Mouse (Mus musculus): ENCODE measurements around the gene Olfr686. TPM values are rescaled to one million over a fixed set of nuclear protein-coding genes. Genes with fewer than 3 reads are reported as not detected.

Olfr686 gene
- total RNA-seq, 1 experiment = not detected

GRCm38 (mm10) chr7:105185912-105186311 lies 21.4 kb downstream of the Olfr686 start, which contains the start of gene Olfr685:
TSS of gene Olfr685 (minus strand) at chr7:105186012.
- DNase-seq (ENCODE audit: low read depth, low spot score) = no peak
- Histone ChIP-seq H3K36me3 (ENCODE audit: control insufficient read depth, insufficient read depth, low read length, poor library complexity, severe bottlenecking) (no peaks in the 10 kb centered on the region), H3K4me3 (ENCODE audit: insufficient read depth in 1 of 2, low read depth in 1 of 2, low read length in 2 of 2, poor library complexity in 1 of 2, severe bottlenecking in 1 of 2) (no peak within 1 kb of the TSS), H3K9me3 (ENCODE audit: control insufficient read depth, insufficient read depth, low read depth, low read length) (no peaks in the 10 kb centered on the region), H3K9ac (ENCODE audit: insufficient read depth, low read depth, low read length, poor library complexity, severe bottlenecking) (no peak within 1 kb of the TSS), H3K4me1 (ENCODE audit: control insufficient read depth in 2 of 2, insufficient read depth in 2 of 2, low read length in 2 of 2, poor library complexity in 1 of 2) (no peaks in the 10 kb centered on the region), H3K27ac (ENCODE audit: insufficient read depth, low read depth, low read length, poor library complexity, severe bottlenecking) (no peak within 1 kb of the TSS)
- in situ Hi-C loops (cut with MboI; ENCODE audit: low sequenced_read_pairs in 2 of 2, unreplicated experiment in 2 of 2) = loop anchor here in 1 of 2 experiments (25.0 kb wide), 1 partner anchor 326 kb away; no protein-coding TSS in a partner anchor
- TF ChIP-seq ZC3H11A (IDR thresholded peaks at IDR 0.05; ENCODE audit: borderline replicate concordance, low read depth, low read length) = no peak
- no peak for TF ChIP-seq MAFK (IDR thresholded peaks at IDR 0.05; ENCODE audit: insufficient read depth, low read depth, low read length)
- TF ChIP-seq CHD2 (IDR thresholded peaks at IDR 0.05; ENCODE audit: low read depth, low read length) = no peak
- no peak for TF ChIP-seq HCFC1 (IDR thresholded peaks at IDR 0.05; ENCODE audit: borderline replicate concordance, insufficient read depth, low read length)
- TF ChIP-seq ZNF384 (IDR thresholded peaks at IDR 0.05; ENCODE audit: low read depth, low read length) = no peak

- Histone ChIP-seq H3K9ac (ENCODE audit: insufficient read depth, low read depth, low read length, poor library complexity, severe bottlenecking) (no peak overlapping the region), H3K4me1 (ENCODE audit: control insufficient read depth in 2 of 2, insufficient read depth in 2 of 2, low read length in 2 of 2, poor library complexity in 1 of 2) (no peaks in the 10 kb centered on the region), H3K27ac (ENCODE audit: insufficient read depth, low read depth, low read length, poor library complexity, severe bottlenecking) (no peak overlapping the region), H3K36me3 (ENCODE audit: control insufficient read depth, insufficient read depth, low read length, poor library complexity, severe bottlenecking) (no peaks in the 10 kb centered on the region), H3K4me3 (ENCODE audit: insufficient read depth in 1 of 2, low read depth in 1 of 2, low read length in 2 of 2, poor library complexity in 1 of 2, severe bottlenecking in 1 of 2) (no peak overlapping the region), H3K9me3 (ENCODE audit: control insufficient read depth, insufficient read depth, low read depth, low read length) (no peaks in the 10 kb centered on the region)
- in situ Hi-C loops (cut with MboI; ENCODE audit: low sequenced_read_pairs in 2 of 2, unreplicated experiment in 2 of 2) = no loop called here
- TF ChIP-seq ZC3H11A (IDR thresholded peaks at IDR 0.05; ENCODE audit: borderline replicate concordance, low read depth, low read length) (0 out of 2 replicates have a peak, but pooled peaks have one; percentile 50), ZNF384 (IDR thresholded peaks at IDR 0.05; ENCODE audit: low read depth, low read length) (no peak)
- peak; percentile 12 for DNase-seq (ENCODE audit: low read depth, low spot score)
These were observed 36.5 kb downstream of the Olfr686 start for GRCm38 (mm10) chr7:105170773-105171172.

GRCm38 (mm10) chr7:105163553-105163952 lies 43.7 kb downstream of the Olfr686 start, which contains the start of gene Olfr684:
TSS of gene Olfr684 (minus strand) at chr7:105163653.
- H3K27ac ChIP-seq (ENCODE audit: insufficient read depth, low read depth, low read length, poor library complexity, severe bottlenecking) = no peak within 1 kb of the TSS
- H3K4me1 ChIP-seq (ENCODE audit: control insufficient read depth in 2 of 2, insufficient read depth in 2 of 2, low read length in 2 of 2, poor library complexity in 1 of 2) = no peaks in the 10 kb centered on the region
- no peaks in the 10 kb centered on the region for H3K36me3 ChIP-seq (ENCODE audit: control insufficient read depth, insufficient read depth, low read length, poor library complexity, severe bottlenecking)
- TF ChIP-seq ZC3H11A (IDR thresholded peaks at IDR 0.05; ENCODE audit: borderline replicate concordance, low read depth, low read length) (no peak), CHD2 (IDR thresholded peaks at IDR 0.05; ENCODE audit: low read depth, low read length) (no peak), MAFK (IDR thresholded peaks at IDR 0.05; ENCODE audit: insufficient read depth, low read depth, low read length) (no peak)
- no peak within 1 kb of the TSS for H3K9ac ChIP-seq (ENCODE audit: insufficient read depth, low read depth, low read length, poor library complexity, severe bottlenecking)
- H3K4me3 ChIP-seq (ENCODE audit: insufficient read depth in 1 of 2, low read depth in 1 of 2, low read length in 2 of 2, poor library complexity in 1 of 2, severe bottlenecking in 1 of 2) = no peak within 1 kb of the TSS
- in situ Hi-C loops (cut with MboI; ENCODE audit: low sequenced_read_pairs in 2 of 2, unreplicated experiment in 2 of 2) = no loop called here
- no peaks in the 10 kb centered on the region for H3K9me3 ChIP-seq (ENCODE audit: control insufficient read depth, insufficient read depth, low read depth, low read length)
- no peak for DNase-seq (ENCODE audit: low read depth, low spot score)

Other genes starting within 250 kb of the Olfr686 start
- not detected in 2 replicates for gene Olfr670, start 244.9 kb downstream of the Olfr686 start, total RNA-seq (2012; rRNA removed)
- gene Olfr671, start 228.4 kb downstream of the Olfr686 start, total RNA-seq (2012; rRNA removed) = not detected in 2 replicates
- not detected in 2 replicates for gene Olfr672, start 205.5 kb downstream of the Olfr686 start, total RNA-seq (2012; rRNA removed)
- not detected in 2 replicates for gene Olfr675, start 179.0 kb downstream of the Olfr686 start, total RNA-seq (2012; rRNA removed)
- not detected in 2 replicates for gene Olfr676, start 174.8 kb downstream of the Olfr686 start, total RNA-seq (2012; rRNA removed)
- gene Olfr677, start 156.1 kb downstream of the Olfr686 start, total RNA-seq (2012; rRNA removed) = not detected in 2 replicates
- gene Olfr678, start 143.0 kb downstream of the Olfr686 start, total RNA-seq (2012; rRNA removed) = not detected in 2 replicates
- not detected in 2 replicates for gene Olfr679, start 126.3 kb downstream of the Olfr686 start, total RNA-seq (2012; rRNA removed)
- gene Olfr680-ps1, start 114.7 kb downstream of the Olfr686 start, total RNA-seq (2012; rRNA removed) = not detected in 2 replicates
- gene Olfr681, start 90.6 kb downstream of the Olfr686 start, total RNA-seq (2012; rRNA removed) = not detected in 2 replicates
- not detected in 2 replicates for gene Olfr683, start 60.5 kb downstream of the Olfr686 start, total RNA-seq (2012; rRNA removed)
- not detected in 2 replicates for gene Olfr684, start 43.8 kb downstream of the Olfr686 start, total RNA-seq (2012; rRNA removed)
- gene Olfr685, start 21.5 kb downstream of the Olfr686 start, total RNA-seq (2012; rRNA removed) = not detected in 2 replicates
- not detected in 2 replicates for gene Olfr688, start 80.6 kb upstream of the Olfr686 start, total RNA-seq (2012; rRNA removed)
- gene Olfr689, start 103.7 kb upstream of the Olfr686 start, total RNA-seq (2012; rRNA removed) = not detected in 2 replicates
- not detected in 2 replicates for gene Olfr690, start 126.6 kb upstream of the Olfr686 start, total RNA-seq (2012; rRNA removed)
- not detected in 2 replicates for gene Olfr691, start 134.8 kb upstream of the Olfr686 start, total RNA-seq (2012; rRNA removed)
- 0.26 TPM in 1 of 2 replicates, not detected in the other for gene Olfr692, start 160.7 kb upstream of the Olfr686 start, total RNA-seq (2012; rRNA removed)
- 0.89 and 2.4 TPM in 2 replicates for gene Gm5901, start 167.6 kb upstream of the Olfr686 start, total RNA-seq (2012; rRNA removed)
- 29.9 and 37.6 TPM in 2 replicates for gene Fam160a2, start 192.6 kb upstream of the Olfr686 start, total RNA-seq (2012; rRNA removed)
- 0.13 and 0.37 TPM in 2 replicates for gene Cnga4, start 197.1 kb upstream of the Olfr686 start, total RNA-seq (2012; rRNA removed)
- 0.27 and 0.58 TPM in 2 replicates for gene Cckbr, start 218.2 kb upstream of the Olfr686 start, total RNA-seq (2012; rRNA removed)